Mouse (Mus musculus): Measurements from ENCODE around the gene Leng1. TPM values are rescaled to one million over a fixed set of nuclear protein-coding genes. Genes with fewer than 3 reads are reported as not detected.
A peak's percentile ranks its signal among the peaks of the same experiment; 100 is the strongest.
"Not testable (repeated sequence)": the region's sequence is repeated elsewhere in the genome, so short reads cannot be mapped to it uniquely, and the experiment has no call there.

Leng1 gene
- polyA plus RNA-seq (2016; fragmentation: Nextera tagmentation; extraction: Ambion mirVana) = 20.7 and 21.4 TPM in 2 replicates

DNA sequence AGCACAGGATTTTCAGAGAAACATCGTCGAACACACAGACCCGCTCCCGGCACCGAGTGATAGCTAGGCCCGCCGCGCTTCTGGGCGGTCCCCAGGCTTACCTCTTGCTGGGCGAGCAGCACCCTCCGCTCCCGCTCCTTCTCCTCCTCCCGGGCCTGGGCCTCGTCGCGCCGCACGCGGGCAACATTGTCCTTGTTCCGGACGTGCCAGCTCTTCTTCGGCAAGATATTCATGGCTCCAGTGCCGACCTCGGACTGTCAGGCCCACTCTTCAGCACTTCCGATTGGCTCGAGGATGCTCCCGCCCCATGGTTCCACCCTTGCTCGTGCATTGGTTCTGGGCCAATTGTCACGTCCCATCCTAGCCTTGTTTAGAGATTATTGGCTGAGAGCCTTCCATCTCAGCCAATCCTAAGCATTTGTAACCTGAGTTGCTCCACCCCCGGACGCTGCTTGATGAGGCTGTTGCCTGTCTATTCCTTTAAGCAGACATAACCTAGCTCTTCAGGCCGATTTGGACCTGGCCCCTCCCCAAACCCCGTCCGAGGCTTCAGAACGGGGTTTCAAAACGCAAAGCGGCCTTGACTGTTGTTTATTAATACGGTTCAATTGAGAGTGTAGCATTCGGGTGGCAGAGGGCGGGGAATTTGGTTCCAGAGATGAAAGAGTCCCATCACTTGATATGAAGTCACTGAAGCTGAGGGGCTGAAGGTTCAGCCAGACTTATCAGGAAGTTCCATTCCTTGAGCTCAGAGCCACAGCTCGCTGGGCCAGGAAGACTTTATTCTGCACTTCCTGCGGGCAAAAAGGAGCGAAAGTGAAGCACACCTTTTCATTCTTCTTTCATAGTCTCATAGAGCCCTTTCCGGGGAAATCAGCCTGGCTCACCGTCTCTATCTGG, at the start of gene Leng1:
TSS of gene Leng1 (minus strand) at position 626 of the 900 bp plus-strand sequence.
- Histone ChIP-seq H3K4me3 (peak within 1 kb of the TSS; percentile 71), H3K4me1 (peaks cover 20% of the 10 kb centered on the region), H3K27ac (peak within 1 kb of the TSS; percentile 85), H3K9ac (peak within 1 kb of the TSS; percentile 76), H3K9me3 (replicated peaks) (no peaks in the 10 kb centered on the region), H3K36me3 (peaks cover 28% of the 10 kb centered on the region), H3K27me3 (no peaks in the 10 kb centered on the region), H3K4me2 (replicated peaks) (peak within 1 kb of the TSS; percentile 77)
- 5% methylated on average over 45 of the region's 45 CpGs for WGBS
- peak; percentile 99 for ATAC-seq (ENCODE audit: low FRiP score)

DNA sequence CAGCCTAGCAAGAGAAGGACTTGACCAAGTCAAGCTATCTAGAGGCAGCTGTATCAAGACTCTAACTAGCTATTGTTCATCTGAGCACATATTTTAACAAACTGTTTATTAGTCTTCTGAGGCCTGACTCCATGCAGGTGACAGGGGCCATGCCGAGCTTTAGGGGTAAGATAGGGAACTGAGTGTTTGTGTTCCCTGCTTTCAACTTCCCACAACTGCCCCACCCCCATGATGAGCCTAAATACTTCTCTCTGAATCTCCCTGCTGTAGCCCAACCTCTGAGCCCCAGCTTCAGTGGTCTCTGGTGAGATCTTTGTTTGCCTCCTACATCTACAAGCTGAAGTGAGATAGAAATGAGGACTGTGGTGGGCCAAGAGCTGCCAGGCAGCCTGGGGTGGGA, 49.6 kb upstream of the Leng1 start:
- Histone ChIP-seq H3K9ac (no peak overlapping the region), H3K27me3 (no peaks in the 10 kb centered on the region), H3K4me1 (no peaks in the 10 kb centered on the region), H3K9me3 (replicated peaks) (no peaks in the 10 kb centered on the region), H3K36me3 (no peaks in the 10 kb centered on the region), H3K4me2 (replicated peaks) (no peak overlapping the region), H3K27ac (no peak overlapping the region), H3K4me3 (no peak overlapping the region)
- ATAC-seq (ENCODE audit: low FRiP score) = no peak
- 55% methylated on average over 1 of the region's 1 CpGs for WGBS

DNA sequence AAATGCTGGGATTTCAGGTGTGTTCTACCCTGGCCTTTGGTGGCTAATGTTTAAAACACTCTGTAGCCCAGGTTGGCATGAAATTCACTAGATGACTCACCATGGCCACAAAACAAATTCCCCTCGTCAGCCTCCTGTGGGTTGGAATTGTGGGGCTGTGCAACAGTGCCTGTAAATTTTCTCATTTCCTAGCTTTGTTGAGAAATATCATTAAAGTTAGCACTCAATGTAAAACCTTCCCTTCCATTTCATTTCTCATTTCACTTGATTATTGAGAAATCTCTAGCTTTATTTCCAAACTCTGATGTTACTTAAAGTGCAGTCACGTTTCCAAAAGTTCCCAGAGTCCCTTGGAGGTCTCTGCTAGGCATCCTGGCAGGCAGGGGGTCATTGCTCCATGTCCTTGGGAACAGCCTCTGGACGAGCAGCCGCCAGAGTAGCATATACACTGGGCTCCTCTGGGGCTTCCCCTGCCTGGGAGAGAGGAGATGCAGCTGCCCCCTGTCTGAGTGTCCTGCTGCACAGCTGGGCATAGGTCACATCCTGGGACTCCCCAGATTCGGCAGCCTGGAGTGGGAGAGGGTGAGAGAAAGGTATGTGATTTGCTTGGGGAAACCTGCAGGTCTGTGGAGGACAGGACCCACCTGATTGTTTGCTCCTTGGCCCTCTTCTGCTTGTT, 46.8 kb upstream of the Leng1 start:
- Histone ChIP-seq H3K36me3 (0 out of 2 replicates have a peak, but pooled peaks cover 3% of the 10 kb centered on the region), H3K4me2 (replicated peaks) (no peak overlapping the region), H3K27me3 (no peaks in the 10 kb centered on the region), H3K27ac (no peak overlapping the region), H3K9me3 (replicated peaks) (no peaks in the 10 kb centered on the region), H3K4me3 (no peak overlapping the region), H3K9ac (no peak overlapping the region), H3K4me1 (no peaks in the 10 kb centered on the region)
- WGBS = 48% methylated on average over 5 of the region's 5 CpGs
- no peak for ATAC-seq (ENCODE audit: low FRiP score)

DNA sequence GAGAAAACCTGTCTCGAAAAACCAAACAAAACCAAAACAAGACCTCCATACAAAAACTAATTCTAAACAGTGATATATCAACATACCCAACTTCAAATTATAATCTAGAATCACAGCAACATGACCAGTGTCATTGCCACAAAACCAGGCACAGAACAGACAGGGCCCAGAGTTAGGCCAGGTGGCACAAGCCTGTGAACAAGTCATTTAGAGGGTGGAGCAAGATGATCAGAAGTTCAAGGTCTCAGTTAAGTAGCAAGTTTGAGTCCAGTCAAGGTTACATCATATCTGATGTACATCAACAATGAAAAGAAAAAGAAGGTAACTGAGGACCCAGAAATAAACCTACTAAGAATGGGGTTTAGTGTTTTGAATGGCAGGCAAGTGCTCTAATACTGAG, 43.4 kb upstream of the Leng1 start:
- Histone ChIP-seq H3K36me3 (peaks cover 17% of the 10 kb centered on the region), H3K4me3 (no peak overlapping the region), H3K4me2 (replicated peaks) (no peak overlapping the region), H3K9ac (no peak overlapping the region), H3K27me3 (no peaks in the 10 kb centered on the region), H3K27ac (no peak overlapping the region), H3K4me1 (peaks cover 15% of the 10 kb centered on the region), H3K9me3 (replicated peaks) (no peaks in the 10 kb centered on the region)
- 82% methylated on average over 1 of the region's 1 CpGs for WGBS
- ATAC-seq (ENCODE audit: low FRiP score) = no peak

DNA sequence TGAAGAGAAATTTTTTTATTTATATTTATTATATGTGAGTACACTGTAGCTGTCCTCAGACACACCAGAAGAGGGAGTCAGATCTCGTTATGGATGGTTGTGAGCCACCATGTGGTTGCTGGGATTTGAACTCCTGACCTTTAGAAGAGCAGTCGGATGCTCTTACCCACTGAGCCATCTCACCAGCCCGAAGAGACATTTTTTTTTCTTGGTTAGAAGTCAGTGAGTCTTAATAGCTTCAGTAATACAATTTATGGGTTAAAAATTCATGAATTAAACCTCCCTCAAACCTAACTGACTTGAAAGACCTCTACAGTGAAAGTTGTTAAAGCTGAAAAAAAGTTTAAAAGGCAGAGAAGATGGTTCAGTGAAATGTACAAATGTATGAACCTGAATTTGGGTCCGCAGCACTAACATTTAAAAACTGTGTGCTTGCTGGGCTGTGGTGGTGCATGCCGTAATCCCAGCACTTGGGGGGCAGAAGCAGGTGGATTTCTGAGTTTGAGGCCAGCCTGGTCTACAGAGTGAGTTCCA, 42.9 kb upstream of the Leng1 start:
- not testable (repeated sequence) for H3K4me2 ChIP-seq (replicated peaks); ATAC-seq (ENCODE audit: low FRiP score); H3K9me3 ChIP-seq (replicated peaks); H3K27me3 ChIP-seq; H3K9ac ChIP-seq; H3K4me3 ChIP-seq; H3K27ac ChIP-seq
- Histone ChIP-seq H3K4me1 (peaks cover 15% of the 10 kb centered on the region), H3K36me3 (peaks cover 17% of the 10 kb centered on the region)
- WGBS = 38% methylated on average over 5 of the region's 5 CpGs

DNA sequence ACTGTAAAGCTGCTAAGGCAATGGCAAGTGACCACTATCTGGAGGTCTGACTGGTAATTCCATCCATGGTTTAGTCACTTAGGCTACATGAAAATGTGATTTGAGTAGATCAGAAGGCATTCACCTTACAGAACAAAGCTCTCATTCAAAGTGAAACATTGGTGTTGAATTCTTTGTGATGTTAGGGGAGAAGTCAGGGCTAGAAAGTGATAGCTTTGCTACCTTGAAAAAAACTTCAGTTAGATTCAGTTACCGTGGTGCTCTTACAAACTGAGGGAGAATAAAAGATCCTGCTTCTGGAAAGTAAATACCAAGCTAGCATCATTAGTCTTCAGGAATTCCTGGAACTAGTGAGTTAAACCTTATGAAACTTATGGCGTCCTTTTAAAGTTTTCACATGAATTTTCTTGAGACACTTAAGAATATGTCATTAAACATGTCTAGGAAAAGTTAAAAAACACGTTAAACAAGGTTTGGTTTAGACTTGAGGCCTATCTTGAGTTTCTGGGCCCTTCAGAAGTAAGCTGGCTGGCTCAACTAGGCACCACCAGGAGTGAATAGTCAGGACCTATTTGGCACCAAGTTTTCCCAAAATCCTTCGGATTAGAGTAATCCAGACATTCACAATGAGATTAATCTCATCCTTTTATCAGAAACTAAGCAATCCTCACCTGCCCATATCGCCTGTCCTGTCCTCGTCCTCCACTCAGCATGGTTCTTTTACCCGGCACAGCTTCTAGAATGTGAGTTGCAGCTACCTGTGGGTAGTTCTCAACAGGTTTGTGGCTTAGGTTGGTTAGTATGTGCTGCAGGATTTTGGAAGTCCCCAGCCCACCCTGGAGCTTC, 42.2 kb upstream of the Leng1 start:
- no peak for ATAC-seq (ENCODE audit: low FRiP score)
- no peaks in the 10 kb centered on the region for H3K9me3 ChIP-seq (replicated peaks)
- peaks cover 17% of the 10 kb centered on the region for H3K36me3 ChIP-seq
- no peak overlapping the region for H3K4me3 ChIP-seq
- H3K9ac ChIP-seq = no peak overlapping the region
- H3K27ac ChIP-seq = no peak overlapping the region
- no peak overlapping the region for H3K4me2 ChIP-seq (replicated peaks)
- H3K27me3 ChIP-seq = no peaks in the 10 kb centered on the region
- H3K4me1 ChIP-seq = peaks cover 15% of the 10 kb centered on the region
- WGBS = 22% methylated on average over 7 of the region's 7 CpGs

DNA sequence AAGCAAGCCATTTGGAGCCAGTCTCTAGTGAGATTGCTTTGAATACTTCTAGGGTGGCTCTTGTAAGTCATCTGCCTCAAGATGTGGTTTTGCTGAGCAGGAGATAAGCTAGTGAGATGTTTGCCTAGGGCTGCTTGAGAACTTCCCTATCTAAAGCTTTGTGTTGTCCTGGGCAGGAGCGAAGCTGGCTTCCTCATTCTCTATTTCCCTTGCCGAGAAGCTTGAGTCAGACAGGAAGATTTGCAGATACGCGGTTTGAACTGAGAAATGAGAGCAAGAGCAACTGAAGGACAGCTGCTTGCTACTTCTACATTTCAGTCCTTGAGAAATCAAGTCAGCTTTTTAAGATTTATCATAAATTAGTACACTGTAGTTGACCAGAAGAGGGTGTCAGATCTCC, 41.4 kb upstream of the Leng1 start:
- Histone ChIP-seq H3K36me3 (peaks cover 17% of the 10 kb centered on the region), H3K9ac (no peak overlapping the region), H3K4me3 (no peak overlapping the region), H3K4me2 (replicated peaks) (0 out of 2 replicates have a peak overlapping the region, but pooled peaks have one; percentile 91), H3K4me1 (peaks cover 15% of the 10 kb centered on the region), H3K9me3 (replicated peaks) (no peaks in the 10 kb centered on the region), H3K27me3 (no peaks in the 10 kb centered on the region), H3K27ac (no peak overlapping the region)
- WGBS = 74% methylated on average over 4 of the region's 4 CpGs
- no peak for ATAC-seq (ENCODE audit: low FRiP score)

DNA sequence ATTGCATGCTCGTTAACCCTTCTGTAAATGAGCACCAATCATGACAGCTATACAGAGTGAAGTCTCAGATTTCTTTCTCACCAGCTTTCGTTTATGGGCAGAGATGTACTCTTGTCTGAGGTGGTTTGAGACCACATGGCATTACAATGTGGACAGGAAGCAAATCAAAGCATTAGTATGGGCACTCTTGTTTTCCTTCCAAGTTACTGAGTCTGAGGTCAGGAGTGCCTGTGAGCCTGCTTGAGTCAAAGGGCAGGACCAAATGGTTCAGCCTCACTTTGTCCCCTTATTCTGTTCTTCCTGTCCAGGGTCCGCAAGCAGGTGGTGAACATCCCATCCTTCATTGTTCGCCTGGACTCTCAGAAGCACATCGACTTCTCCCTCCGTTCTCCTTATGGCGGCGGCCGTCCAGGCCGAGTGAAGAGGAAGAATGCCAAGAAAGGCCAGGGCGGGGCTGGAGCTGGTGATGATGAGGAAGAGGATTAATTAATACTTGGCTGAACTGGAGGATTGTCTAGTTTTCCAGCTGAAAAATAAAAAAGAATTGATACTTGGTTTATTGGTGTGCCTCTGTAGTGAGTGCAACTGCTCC, 40.8 kb upstream of the Leng1 start:
- no peaks in the 10 kb centered on the region for H3K9me3 ChIP-seq (replicated peaks)
- peaks cover 15% of the 10 kb centered on the region for H3K4me1 ChIP-seq
- H3K27ac ChIP-seq = no peak overlapping the region
- peaks cover 18% of the 10 kb centered on the region for H3K36me3 ChIP-seq
- peak overlapping the region; percentile 91 for H3K4me2 ChIP-seq (replicated peaks)
- H3K4me3 ChIP-seq = peak overlapping the region; percentile 83
- H3K27me3 ChIP-seq = no peaks in the 10 kb centered on the region
- WGBS = 68% methylated on average over 11 of the region's 11 CpGs
- H3K9ac ChIP-seq = peak overlapping the region; percentile 88
- no peak for ATAC-seq (ENCODE audit: low FRiP score)

DNA sequence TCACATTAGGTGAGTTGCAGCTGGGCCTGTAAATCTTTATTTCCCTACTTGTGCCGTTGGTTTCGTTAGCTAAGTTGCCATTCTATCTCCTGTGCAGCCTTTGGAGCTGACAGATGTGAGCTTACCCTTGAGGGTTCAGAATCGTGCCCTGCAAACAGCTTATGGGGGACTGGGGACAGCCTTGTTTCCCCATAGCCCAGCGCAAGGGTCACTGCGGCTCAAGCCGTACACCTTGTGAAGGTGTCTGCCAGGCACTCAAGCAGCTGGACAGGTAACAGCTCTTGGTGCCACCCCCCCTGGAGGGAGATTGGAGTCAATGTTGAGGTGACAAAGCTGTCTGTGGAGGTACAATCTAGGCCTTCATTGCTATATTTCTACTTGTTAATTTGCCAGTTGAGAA, 40.3 kb upstream of the Leng1 start:
- WGBS = 39% methylated on average over 6 of the region's 6 CpGs
- no peak for ATAC-seq (ENCODE audit: low FRiP score)

DNA sequence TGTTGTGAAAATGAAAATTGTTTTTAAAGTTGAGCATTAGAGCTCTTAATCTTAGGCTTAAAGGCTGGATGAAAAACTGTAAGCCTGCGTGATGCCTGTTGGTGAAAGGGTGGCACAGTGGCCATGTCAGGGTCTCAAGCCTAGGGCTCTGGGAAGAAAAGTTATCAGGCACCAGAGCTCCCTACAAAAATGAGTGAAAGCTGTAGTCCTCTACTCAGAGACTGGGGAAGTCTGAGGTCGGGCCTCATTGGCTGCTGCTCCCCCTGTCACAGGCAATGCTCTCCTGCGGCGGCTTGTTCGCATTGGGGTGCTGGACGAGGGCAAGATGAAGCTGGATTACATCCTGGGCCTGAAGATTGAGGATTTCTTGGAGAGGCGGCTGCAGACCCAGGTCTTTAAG, 39.8 kb upstream of the Leng1 start:
- Histone ChIP-seq H3K4me3 (peak overlapping the region; percentile 83), H3K4me1 (peaks cover 15% of the 10 kb centered on the region), H3K4me2 (replicated peaks) (peak overlapping the region; percentile 91), H3K36me3 (peaks cover 26% of the 10 kb centered on the region), H3K9ac (peak overlapping the region; percentile 88)
- H3K9me3 ChIP-seq (replicated peaks); H3K27me3 ChIP-seq; ATAC-seq (ENCODE audit: low FRiP score); H3K27ac ChIP-seq: not testable (repeated sequence)
- WGBS = 5% methylated on average over 7 of the region's 7 CpGs

More for the DNA sequence above, 40.3 kb upstream of the Leng1 start:
- peaks cover 24% of the 10 kb centered on the region for H3K36me3 ChIP-seq
- 0 out of 2 replicates have a peak overlapping the region, but pooled peaks have one; percentile 12 for H3K27ac ChIP-seq
- peaks cover 15% of the 10 kb centered on the region for H3K4me1 ChIP-seq
- peak overlapping the region; percentile 83 for H3K4me3 ChIP-seq
- peak overlapping the region; percentile 91 for H3K4me2 ChIP-seq (replicated peaks)
- H3K9ac ChIP-seq = peak overlapping the region; percentile 88
- no peaks in the 10 kb centered on the region for H3K27me3 ChIP-seq
- no peaks in the 10 kb centered on the region for H3K9me3 ChIP-seq (replicated peaks)

DNA sequence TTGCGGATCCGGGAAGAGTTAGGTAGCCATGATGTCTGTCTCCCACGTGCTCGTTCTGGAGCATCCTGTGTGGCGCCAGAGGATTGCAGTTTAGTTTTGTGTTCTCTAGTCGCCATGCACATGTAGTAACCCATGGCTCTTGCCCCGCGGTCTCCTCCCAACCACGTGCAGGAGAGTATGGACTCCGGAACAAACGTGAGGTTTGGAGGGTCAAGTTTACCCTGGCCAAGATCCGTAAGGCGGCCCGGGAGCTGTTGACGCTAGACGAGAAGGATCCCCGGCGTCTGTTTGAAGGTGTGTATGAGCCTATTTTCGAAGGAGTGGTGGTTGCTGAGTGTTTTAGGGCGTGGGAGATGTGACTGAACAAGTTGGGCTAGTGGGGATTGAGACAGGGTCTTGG, 38.8 kb upstream of the Leng1 start:
- H3K27ac ChIP-seq = peak overlapping the region; percentile 93
- under 1% methylated on average over 20 of the region's 20 CpGs for WGBS
- H3K4me1 ChIP-seq = peaks cover 15% of the 10 kb centered on the region
- H3K9me3 ChIP-seq (replicated peaks) = no peaks in the 10 kb centered on the region
- ATAC-seq (ENCODE audit: low FRiP score) = peak; percentile 55
- peaks cover 35% of the 10 kb centered on the region for H3K36me3 ChIP-seq
- H3K4me2 ChIP-seq (replicated peaks) = peak overlapping the region; percentile 91
- H3K27me3 ChIP-seq = no peaks in the 10 kb centered on the region
- H3K4me3 ChIP-seq = peak overlapping the region; percentile 83
- H3K9ac ChIP-seq = peak overlapping the region; percentile 88

All from hindbrain, embryonic 12.5 days (tissue).